Comparison of ENCODE assay signal across 23 mouse cellular contexts in genomic region chr10:96427407-96427806, GRCm38 (mm10).
DNase-seq lines count a peak whose midpoint lies in the region; ATAC-seq and TF ChIP-seq lines count a peak whose summit lies in the region.
"Had no signal": no experiment of that assay in that cellular context is flagged by ENCODE, and none has a peak within 500 bp of the region (broad histone marks: within the 10 kb centered on the region; RNA-seq: fewer than 3 reads in every experiment).

No protein-coding gene starts in this region.

- H3K4me1 ChIP-seq in limb, embryonic 13.5 days = no peaks in the 10 kb centered on the region; the same call in 1 of the 2 replicates
- no peaks in the 10 kb centered on the region for H3K4me1 ChIP-seq in stomach, postnatal 0 days (replicated peaks; ENCODE audit: control insufficient read depth, insufficient read depth)
- H3K4me1 ChIP-seq: embryonic facial prominence, embryonic 10.5 days; embryonic facial prominence, embryonic 12.5 days; forebrain, embryonic 13.5 days; forebrain, embryonic 15.5 days had no signal

- peak; percentile 37 for DNase-seq in heart, adult 11 months
- no peak for DNase-seq in heart, postnatal 25 days (ENCODE audit: low spot score)
- DNase-seq in stomach, postnatal 0 days (ENCODE audit: low spot score) = no peak
- DNase-seq: adrenal gland, adult 8-10 months; adrenal gland, postnatal 14 days; adrenal gland, postnatal 36 days; B cell, adult 2 months; cerebellum, adult 11-12 months; cerebellum, adult 2 months; cerebellum, adult 9-10 months; cerebellum, postnatal 10 days; cerebellum, postnatal 25 days had no signal

- no peak overlapping the region for H3K4me2 ChIP-seq in limb, embryonic 13.5 days (replicated peaks)
- H3K4me2 ChIP-seq in stomach, postnatal 0 days (replicated peaks; ENCODE audit: low read depth) = no peak overlapping the region
- H3K4me2 ChIP-seq: embryonic facial prominence, embryonic 12.5 days; forebrain, embryonic 13.5 days; forebrain, embryonic 15.5 days had no signal

- peak; percentile 79 for ATAC-seq in limb, embryonic 13.5 days (ENCODE audit: low FRiP score, low read depth)
- peak; percentile 63; the same call in 1 of the 2 replicates for ATAC-seq in stomach, postnatal 0 days (ENCODE audit: low FRiP score, low TSS enrichment)
- no peak for ATAC-seq in megakaryocyte-erythroid progenitor cell, adult 5-6 weeks (replicated peaks; ENCODE audit: low FRiP score, low TSS enrichment, poor library complexity, severe bottlenecking)
- ATAC-seq: activated CD4-positive, CD25-positive, alpha-beta regulatory T cell, adult 4 months; CD4-positive, CD25-positive, alpha-beta regulatory T cell, adult 4 months; forebrain, embryonic 13.5 days; forebrain, embryonic 15.5 days; Patski had no signal

- no peaks in the 10 kb centered on the region for H3K36me3 ChIP-seq in limb, embryonic 13.5 days
- H3K36me3 ChIP-seq in stomach, postnatal 0 days (ENCODE audit: control insufficient read depth, insufficient read depth, low read length) = no peaks in the 10 kb centered on the region
- H3K36me3 ChIP-seq: embryonic facial prominence, embryonic 10.5 days; embryonic facial prominence, embryonic 12.5 days; forebrain, embryonic 15.5 days; G1E had no signal

- intact Hi-C loops in heart, postnatal 25 days (cut with DNase I) = no loop called here

- no peak overlapping the region for H3K9ac ChIP-seq in limb, embryonic 13.5 days
- H3K9ac ChIP-seq in stomach, postnatal 0 days (ENCODE audit: low read length) = no peak overlapping the region
- H3K9ac ChIP-seq: embryonic facial prominence, embryonic 12.5 days; forebrain, embryonic 13.5 days; forebrain, embryonic 15.5 days had no signal

- no peaks in the 10 kb centered on the region for H3K9me3 ChIP-seq in limb, embryonic 13.5 days
- no peaks in the 10 kb centered on the region for H3K9me3 ChIP-seq in stomach, postnatal 0 days (ENCODE audit: control insufficient read depth, low read length)
- H3K9me3 ChIP-seq: embryonic facial prominence, embryonic 10.5 days; embryonic facial prominence, embryonic 12.5 days; forebrain, embryonic 13.5 days; forebrain, embryonic 15.5 days had no signal

- TF ChIP-seq CTCF in stomach, postnatal 0 days (IDR thresholded peaks at IDR 0.05; ENCODE audit: low read depth) = no peak

- H3K4me3 ChIP-seq in limb, embryonic 13.5 days = no peak overlapping the region
- no peak overlapping the region for H3K4me3 ChIP-seq in stomach, postnatal 0 days (ENCODE audit: low read depth, low read length)
- H3K4me3 ChIP-seq: embryonic facial prominence, embryonic 10.5 days; embryonic facial prominence, embryonic 12.5 days; forebrain, embryonic 13.5 days; forebrain, embryonic 15.5 days had no signal

- 34% methylated on average over 5 of the region's 5 CpGs for WGBS in limb, embryonic 13.5 days
- WGBS in stomach, postnatal 0 days = 55% methylated on average over 5 of the region's 5 CpGs

- no peak for TF ChIP-seq EP300 in stomach, postnatal 0 days (optimal IDR thresholded peaks at IDR 0.05)

- H3K27me3 ChIP-seq in limb, embryonic 13.5 days = no peaks in the 10 kb centered on the region
- H3K27me3 ChIP-seq in stomach, postnatal 0 days (ENCODE audit: control insufficient read depth, insufficient read depth, low read length) = no peaks in the 10 kb centered on the region
- H3K27me3 ChIP-seq: CH12.LX; embryonic facial prominence, embryonic 12.5 days; forebrain, embryonic 13.5 days; forebrain, embryonic 15.5 days; Patski had no signal

- H3K27ac ChIP-seq in limb, embryonic 13.5 days = no peak overlapping the region
- H3K27ac ChIP-seq in stomach, postnatal 0 days (replicated peaks) = no peak overlapping the region
- H3K27ac ChIP-seq: embryonic facial prominence, embryonic 10.5 days; embryonic facial prominence, embryonic 12.5 days; forebrain, embryonic 13.5 days; forebrain, embryonic 15.5 days had no signal
